Mouse (Mus musculus): ENCODE data around the gene Pbx1.

Pbx1 gene

GRCm38 (mm10) chr1:168291643-168292040, 140.4 kb downstream of the Pbx1 start:
- H3K36me3 ChIP-seq (ENCODE audit: insufficient read depth, low read length), result no peaks in the 10 kb centered on the region
- H3K4me3 ChIP-seq (replicated peaks; ENCODE audit: low read length), result no peak overlapping the region
- H3K27me3 ChIP-seq (ENCODE audit: insufficient read depth, low read length), result no peaks in the 10 kb centered on the region
- no peak for TF ChIP-seq CTCF (conservative IDR thresholded peaks at IDR 0.05; ENCODE audit: low read length)
- no peak for TF ChIP-seq POU5F1 (IDR thresholded peaks at IDR 0.05; ENCODE audit: borderline replicate concordance, low read length)
- no peak for TF ChIP-seq NANOG (IDR thresholded peaks at IDR 0.05; ENCODE audit: borderline replicate concordance, low read length)
- no peaks in the 10 kb centered on the region for H3K9me3 ChIP-seq (ENCODE audit: low read length)
- peaks cover 7% of the 10 kb centered on the region; the same call in 1 of the 2 replicates for H3K4me1 ChIP-seq (replicated peaks; ENCODE audit: low read depth, low read length)

GRCm38 (mm10) chr1:168291001-168291642, 140.9 kb downstream of the Pbx1 start:
- H3K4me1 ChIP-seq (replicated peaks; ENCODE audit: low read depth, low read length), result peaks cover 7% of the 10 kb centered on the region; the same call in 1 of the 2 replicates
- no peaks in the 10 kb centered on the region for H3K36me3 ChIP-seq (ENCODE audit: insufficient read depth, low read length)
- H3K27me3 ChIP-seq (ENCODE audit: insufficient read depth, low read length), result no peaks in the 10 kb centered on the region
- H3K4me3 ChIP-seq (replicated peaks; ENCODE audit: low read length), result no peak overlapping the region
- TF ChIP-seq NANOG (IDR thresholded peaks at IDR 0.05; ENCODE audit: borderline replicate concordance, low read length), result no peak
- no peak for TF ChIP-seq POU5F1 (IDR thresholded peaks at IDR 0.05; ENCODE audit: borderline replicate concordance, low read length)
- TF ChIP-seq CTCF (conservative IDR thresholded peaks at IDR 0.05; ENCODE audit: low read length), result no peak
- no peaks in the 10 kb centered on the region for H3K9me3 ChIP-seq (ENCODE audit: low read length)

- H3K27me3 ChIP-seq (ENCODE audit: insufficient read depth, low read length), result no peaks in the 10 kb centered on the region
- no peak overlapping the region for H3K4me3 ChIP-seq (replicated peaks; ENCODE audit: low read length)
- no peak for TF ChIP-seq NANOG (IDR thresholded peaks at IDR 0.05; ENCODE audit: borderline replicate concordance, low read length)
- TF ChIP-seq POU5F1 (IDR thresholded peaks at IDR 0.05; ENCODE audit: borderline replicate concordance, low read length), result no peak
- TF ChIP-seq CTCF (conservative IDR thresholded peaks at IDR 0.05; ENCODE audit: low read length), result no peak
- H3K36me3 ChIP-seq (ENCODE audit: insufficient read depth, low read length), result no peaks in the 10 kb centered on the region
- peaks cover 7% of the 10 kb centered on the region; the same call in 1 of the 2 replicates for H3K4me1 ChIP-seq (replicated peaks; ENCODE audit: low read depth, low read length)
- no peaks in the 10 kb centered on the region for H3K9me3 ChIP-seq (ENCODE audit: low read length)
These were observed 141.7 kb downstream of the Pbx1 start for GRCm38 (mm10) chr1:168290236-168290985.

GRCm38 (mm10) chr1:168288891-168289545, 143.1 kb downstream of the Pbx1 start:
- H3K9me3 ChIP-seq (ENCODE audit: low read length), result no peaks in the 10 kb centered on the region
- H3K4me1 ChIP-seq (replicated peaks; ENCODE audit: low read depth, low read length), result peaks cover 7% of the 10 kb centered on the region; the same call in 1 of the 2 replicates
- TF ChIP-seq NANOG (IDR thresholded peaks at IDR 0.05; ENCODE audit: borderline replicate concordance, low read length) (no peak), POU5F1 (IDR thresholded peaks at IDR 0.05; ENCODE audit: borderline replicate concordance, low read length) (no peak), CTCF (conservative IDR thresholded peaks at IDR 0.05; ENCODE audit: low read length) (no peak)
- no peaks in the 10 kb centered on the region for H3K36me3 ChIP-seq (ENCODE audit: insufficient read depth, low read length)
- H3K4me3 ChIP-seq (replicated peaks; ENCODE audit: low read length), result no peak overlapping the region
- no peaks in the 10 kb centered on the region for H3K27me3 ChIP-seq (ENCODE audit: insufficient read depth, low read length)

- Histone ChIP-seq H3K4me1 (replicated peaks; ENCODE audit: low read depth, low read length) (peaks cover 7% of the 10 kb centered on the region; the same call in 1 of the 2 replicates), H3K27me3 (ENCODE audit: insufficient read depth, low read length) (no peaks in the 10 kb centered on the region), H3K4me3 (replicated peaks; ENCODE audit: low read length) (no peak overlapping the region), H3K36me3 (ENCODE audit: insufficient read depth, low read length) (no peaks in the 10 kb centered on the region), H3K9me3 (ENCODE audit: low read length) (no peaks in the 10 kb centered on the region)
- TF ChIP-seq NANOG (IDR thresholded peaks at IDR 0.05; ENCODE audit: borderline replicate concordance, low read length), result no peak
These were observed 144.1 kb downstream of the Pbx1 start for GRCm38 (mm10) chr1:168287843-168288591.

- peaks cover 7% of the 10 kb centered on the region; the same call in 1 of the 2 replicates for H3K4me1 ChIP-seq (replicated peaks; ENCODE audit: low read depth, low read length)
- H3K27me3 ChIP-seq (ENCODE audit: insufficient read depth, low read length), result no peaks in the 10 kb centered on the region
- TF ChIP-seq NANOG (IDR thresholded peaks at IDR 0.05; ENCODE audit: borderline replicate concordance, low read length) (no peak), CTCF (conservative IDR thresholded peaks at IDR 0.05; ENCODE audit: low read length) (no peak), POU5F1 (IDR thresholded peaks at IDR 0.05; ENCODE audit: borderline replicate concordance, low read length) (no peak)
- no peaks in the 10 kb centered on the region for H3K9me3 ChIP-seq (ENCODE audit: low read length)
- H3K4me3 ChIP-seq (replicated peaks; ENCODE audit: low read length), result no peak overlapping the region
- H3K36me3 ChIP-seq (ENCODE audit: insufficient read depth, low read length), result no peaks in the 10 kb centered on the region
These were observed 145.0 kb downstream of the Pbx1 start for GRCm38 (mm10) chr1:168286862-168287650.

GRCm38 (mm10) chr1:168284566-168285141, 147.4 kb downstream of the Pbx1 start:
- H3K36me3 ChIP-seq (ENCODE audit: insufficient read depth, low read length), result no peaks in the 10 kb centered on the region
- no peak overlapping the region for H3K4me3 ChIP-seq (replicated peaks; ENCODE audit: low read length)
- H3K27me3 ChIP-seq (ENCODE audit: insufficient read depth, low read length), result no peaks in the 10 kb centered on the region
- no peak for TF ChIP-seq NANOG (IDR thresholded peaks at IDR 0.05; ENCODE audit: borderline replicate concordance, low read length)
- no peak for TF ChIP-seq CTCF (conservative IDR thresholded peaks at IDR 0.05; ENCODE audit: low read length)
- no peak for TF ChIP-seq POU5F1 (IDR thresholded peaks at IDR 0.05; ENCODE audit: borderline replicate concordance, low read length)
- H3K9me3 ChIP-seq (ENCODE audit: low read length), result no peaks in the 10 kb centered on the region
- H3K4me1 ChIP-seq (replicated peaks; ENCODE audit: low read depth, low read length), result peaks cover 12% of the 10 kb centered on the region; the same call in 1 of the 2 replicates
